Mouse (Mus musculus): ENCODE measurements around the gene Tango6.
"Not testable (repeated sequence)": the region's sequence is repeated elsewhere in the genome, so short reads cannot be mapped to it uniquely, and the experiment has no call there.

Gene Tango6

GRCm38 (mm10) chr8:106761867-106762523 lies 79.1 kb downstream of the Tango6 start:
- DNase-seq: peak; percentile 52

DNA sequence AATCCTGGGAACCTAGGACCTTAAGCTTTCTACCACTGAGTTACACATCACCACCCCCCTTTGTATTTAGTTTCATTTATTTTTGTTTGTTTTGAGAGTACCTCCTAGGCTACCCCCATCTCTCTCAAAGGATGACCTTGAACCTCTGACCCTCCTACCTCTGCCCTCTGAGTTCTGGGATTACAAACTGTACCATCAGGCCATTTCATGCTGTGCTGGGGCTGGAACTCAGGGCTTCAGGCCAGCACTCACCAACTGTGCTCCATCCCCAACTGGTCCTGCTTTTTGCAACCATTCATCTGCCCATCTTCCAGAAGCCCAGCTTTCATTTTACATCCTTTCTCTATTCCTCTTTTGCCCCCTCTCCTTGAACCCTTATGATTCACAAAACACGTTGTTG lies 81.7 kb downstream of the Tango6 start:
- no peak for DNase-seq

DNA sequence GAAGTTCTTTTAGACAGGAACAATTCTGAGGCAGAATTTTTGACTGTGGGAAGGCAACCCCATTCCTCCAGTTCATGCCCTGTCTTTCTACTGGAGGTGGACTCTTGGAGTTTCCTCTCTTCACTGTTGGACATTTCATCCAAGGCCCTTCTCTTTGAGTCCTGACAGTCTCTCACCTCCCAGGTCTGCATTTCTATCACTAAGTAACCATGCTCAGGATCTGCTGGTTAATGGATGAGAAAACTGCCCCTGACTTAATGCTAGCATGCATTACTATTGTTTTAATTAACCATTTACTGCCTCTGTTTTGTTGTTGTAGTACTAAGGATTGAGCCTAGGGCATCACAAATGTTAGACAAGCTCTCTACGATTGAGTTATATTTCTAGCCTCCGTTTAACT lies 82.7 kb downstream of the Tango6 start:
- DNase-seq: no peak

DNA sequence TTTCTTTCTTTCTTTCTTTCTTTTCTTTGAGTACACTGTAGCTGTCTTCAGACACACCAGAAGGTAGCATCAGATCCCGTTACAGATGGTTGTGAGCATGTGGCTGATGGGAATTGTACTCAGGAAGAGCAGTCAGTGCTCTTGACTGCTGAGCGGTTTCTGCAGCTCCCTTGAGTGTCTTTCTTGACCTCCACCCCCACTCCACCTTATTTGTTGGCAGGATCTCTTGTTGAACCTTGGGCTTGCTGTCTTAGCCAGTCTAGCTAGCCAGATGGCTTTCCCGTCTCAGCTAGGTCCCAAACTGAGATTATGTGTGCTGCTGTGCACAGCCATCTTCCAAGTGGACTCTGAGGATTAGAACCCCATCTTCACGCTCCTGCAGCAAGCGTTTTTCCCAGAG lies 83.9 kb downstream of the Tango6 start:
- no peak for DNase-seq

DNA sequence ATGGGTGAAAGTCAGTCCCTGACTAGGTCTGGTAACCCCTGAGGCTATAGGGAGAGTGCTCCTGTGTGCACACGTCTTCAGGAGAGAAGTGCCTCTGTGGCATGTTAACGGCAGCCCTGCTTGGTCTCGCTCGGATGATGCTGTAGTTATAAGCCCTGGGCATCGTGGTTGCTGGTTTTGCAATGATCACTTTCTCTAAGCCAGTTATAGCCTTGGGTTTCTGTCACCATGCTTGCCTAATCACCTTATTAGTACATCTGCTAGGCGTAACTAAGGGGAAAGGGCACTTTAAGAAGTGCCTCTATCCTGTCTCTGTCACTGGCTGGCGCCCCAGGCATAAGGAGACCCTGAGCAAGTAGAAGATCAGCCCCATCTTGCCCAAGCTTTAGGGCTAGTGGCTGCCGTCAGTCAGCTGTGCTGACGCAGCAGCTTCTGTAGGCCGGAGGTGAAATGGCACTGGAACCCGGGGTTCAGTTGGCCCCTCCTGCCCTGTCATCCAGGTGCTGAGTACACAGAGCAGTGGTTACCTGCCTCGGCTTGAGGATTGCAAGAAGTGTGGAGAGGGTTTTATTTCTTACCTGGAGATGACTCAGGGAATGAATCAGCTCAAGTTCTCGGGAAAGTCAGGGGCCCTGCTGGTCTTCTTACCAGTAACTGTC lies 86.4 kb downstream of the Tango6 start:
- DNase-seq: no peak

GRCm38 (mm10) chr8:106770596-106771179 lies 87.8 kb downstream of the Tango6 start:
- no peak for DNase-seq

DNA sequence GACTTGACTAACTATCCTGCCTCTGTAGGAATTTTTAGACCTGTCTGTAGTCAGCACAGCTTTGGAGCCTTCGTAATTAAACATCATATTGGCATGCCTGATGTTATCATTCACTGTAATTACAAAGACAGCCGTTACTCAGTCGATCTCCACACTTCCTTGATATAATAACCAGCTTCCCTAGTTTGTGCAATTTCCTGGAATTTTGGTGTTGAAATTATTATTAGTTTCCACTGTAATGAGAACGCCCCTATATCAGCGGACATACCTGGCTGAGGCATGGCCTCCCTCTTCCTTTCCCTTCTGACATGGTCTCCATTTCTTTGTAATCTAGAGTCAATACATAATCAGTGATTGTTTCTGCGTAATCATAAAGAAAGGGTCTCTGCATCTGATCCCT lies 89.2 kb downstream of the Tango6 start:
- no peak for DNase-seq

DNA sequence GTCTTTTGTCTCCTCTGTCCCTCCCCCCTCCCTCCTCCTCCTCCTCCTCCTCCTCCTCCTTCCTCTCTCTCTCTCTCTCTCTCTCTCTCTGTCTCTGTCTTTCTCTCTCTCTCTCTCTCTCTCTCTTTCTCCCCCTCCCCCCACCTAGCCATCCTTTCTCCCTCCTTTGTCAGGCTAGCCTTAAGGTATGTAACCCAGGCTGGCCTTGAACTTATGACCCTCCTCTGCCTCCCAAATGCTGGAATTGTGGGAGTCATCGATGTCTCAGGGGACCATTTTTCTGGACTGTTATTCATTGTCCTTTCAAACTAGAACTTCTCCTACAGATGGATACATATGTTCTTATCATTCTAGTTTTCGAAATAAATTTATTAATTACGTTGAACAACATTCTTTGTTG lies 89.6 kb downstream of the Tango6 start:
- no peak for DNase-seq

DNA sequence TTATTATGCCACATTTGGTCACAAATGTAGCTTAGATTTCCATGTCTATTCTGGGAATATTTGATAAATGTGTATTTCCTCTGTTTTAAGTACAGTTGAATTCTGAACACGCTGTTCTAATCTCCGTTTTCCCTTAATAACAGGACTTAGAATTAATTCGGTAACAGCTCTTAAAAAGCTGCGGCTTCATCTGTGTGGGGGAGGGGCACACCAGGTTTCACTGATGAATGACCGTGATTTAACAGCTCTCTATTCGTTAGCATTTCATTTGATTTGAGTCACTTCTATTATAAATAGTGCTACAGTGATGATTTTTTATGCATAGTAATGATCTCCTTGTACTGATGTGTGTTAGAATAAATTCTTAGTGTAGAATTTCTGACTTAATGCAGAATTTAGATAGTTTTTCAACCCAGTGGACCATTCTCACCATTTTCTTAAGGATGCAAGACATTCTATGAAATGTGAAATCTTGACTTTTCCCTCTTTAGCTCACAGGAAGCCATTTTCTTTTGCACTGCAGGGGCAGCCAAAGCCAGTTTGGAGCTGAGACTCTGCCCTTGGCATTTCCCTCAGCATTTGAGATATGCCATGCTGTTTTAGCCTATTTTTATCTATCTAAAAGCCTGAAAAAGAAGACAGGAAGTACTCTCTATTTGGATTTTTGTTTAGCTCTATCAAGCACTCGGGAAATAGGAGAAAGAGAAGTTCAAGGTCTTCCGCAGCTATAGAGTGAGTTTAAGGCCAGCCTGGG lies 91.9 kb downstream of the Tango6 start:
- no peak for DNase-seq

GRCm38 (mm10) chr8:106789623-106790022 lies 106.8 kb downstream of the Tango6 start:
- DNase-seq: no peak

GRCm38 (mm10) chr8:106794820-106795219 lies 112.0 kb downstream of the Tango6 start:
- no peak for DNase-seq

DNA sequence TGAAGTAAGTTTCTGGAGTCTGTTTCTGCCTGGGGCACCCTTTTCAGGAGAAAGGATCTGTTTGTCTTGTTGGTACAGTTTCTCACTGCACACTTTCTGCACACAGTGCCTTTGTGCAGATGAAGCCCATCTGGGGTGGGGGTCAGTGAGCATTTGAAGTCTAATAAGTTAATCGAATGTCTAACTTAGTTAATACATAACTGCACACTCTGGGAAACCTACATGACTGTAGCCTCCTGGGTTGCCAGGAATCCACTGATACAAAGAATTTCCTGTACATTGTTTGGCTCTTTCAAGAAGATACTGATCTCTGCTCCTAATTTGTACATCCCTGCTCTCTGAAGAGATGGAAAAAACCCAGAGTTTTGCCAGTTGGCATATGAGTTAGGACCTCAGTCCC lies 117.0 kb downstream of the Tango6 start:
- DNase-seq: no peak

DNA sequence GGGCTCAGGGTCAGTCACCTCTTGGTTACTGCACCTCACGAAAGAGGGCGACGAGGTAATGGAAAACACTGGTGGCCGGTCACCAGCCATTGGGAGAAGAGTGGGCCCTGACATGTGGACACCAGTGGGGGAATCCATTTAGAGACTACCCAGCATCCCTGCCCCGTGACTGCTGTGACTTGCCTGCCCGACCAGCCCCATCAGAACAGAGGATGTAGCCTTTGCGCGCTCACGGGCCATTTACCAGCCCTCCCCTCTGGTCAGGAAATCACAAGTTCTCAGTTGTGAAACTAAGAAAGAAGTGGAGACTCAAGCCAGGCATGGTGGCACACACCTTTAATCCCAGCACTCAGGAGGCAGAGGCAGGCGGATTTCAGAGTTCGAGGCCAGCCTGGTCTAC lies 118.4 kb downstream of the Tango6 start:
- DNase-seq: no peak

DNA sequence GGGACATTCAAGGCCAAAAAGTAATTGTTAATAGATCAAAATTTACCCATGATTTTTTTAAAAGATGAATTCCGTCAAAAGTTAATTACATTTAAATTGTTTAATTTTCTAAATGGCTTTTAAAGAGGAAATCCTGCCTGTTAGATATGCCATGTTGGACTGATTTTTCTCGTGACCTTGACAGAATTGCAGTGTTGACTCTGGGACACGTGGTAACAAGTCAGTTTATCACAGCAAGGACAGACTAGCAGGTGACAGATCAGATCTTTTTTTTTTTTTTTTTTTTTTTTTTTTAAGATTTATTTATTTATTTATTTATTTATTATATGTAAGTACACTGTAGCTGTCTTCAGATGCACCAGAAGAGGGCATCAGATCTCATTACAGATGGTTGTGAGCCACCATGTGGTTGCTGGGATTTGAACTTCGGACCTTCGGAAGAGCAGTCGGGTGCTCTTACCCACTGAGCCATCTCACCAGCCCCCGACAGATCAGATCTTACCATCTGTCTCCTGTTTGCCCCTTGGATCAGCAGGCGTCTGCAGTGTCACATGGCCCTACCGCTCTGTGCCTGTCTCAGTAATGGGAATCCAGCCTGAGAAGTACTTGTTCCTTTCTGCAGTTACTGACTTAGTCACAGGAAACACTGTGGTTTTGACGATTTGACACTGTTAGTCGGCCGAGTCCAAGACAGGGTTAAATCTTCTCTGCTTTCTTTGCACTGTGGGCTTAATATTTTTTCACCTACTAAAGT lies 119.7 kb downstream of the Tango6 start:
- not testable (repeated sequence) for DNase-seq

DNA sequence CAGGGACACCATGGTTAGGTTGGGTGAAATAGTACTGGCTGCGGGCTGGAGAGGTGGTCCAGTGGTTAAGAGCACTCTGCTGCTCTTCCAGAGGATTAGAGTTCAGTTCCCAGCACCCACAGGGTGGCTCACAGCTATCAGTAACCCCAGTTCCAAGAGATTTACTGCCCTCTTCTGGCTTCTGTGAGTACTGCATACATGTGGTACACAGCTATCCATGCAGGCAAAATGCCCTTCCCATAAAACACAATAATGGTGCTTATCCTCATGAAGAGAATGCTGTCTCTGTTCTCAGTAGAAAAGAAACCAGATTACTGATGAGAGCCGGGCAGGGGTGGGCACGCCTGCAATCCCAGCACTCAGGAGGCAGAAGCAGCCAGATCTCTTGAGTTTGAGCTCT lies 123.0 kb downstream of the Tango6 start:
- DNase-seq: no peak

DNA sequence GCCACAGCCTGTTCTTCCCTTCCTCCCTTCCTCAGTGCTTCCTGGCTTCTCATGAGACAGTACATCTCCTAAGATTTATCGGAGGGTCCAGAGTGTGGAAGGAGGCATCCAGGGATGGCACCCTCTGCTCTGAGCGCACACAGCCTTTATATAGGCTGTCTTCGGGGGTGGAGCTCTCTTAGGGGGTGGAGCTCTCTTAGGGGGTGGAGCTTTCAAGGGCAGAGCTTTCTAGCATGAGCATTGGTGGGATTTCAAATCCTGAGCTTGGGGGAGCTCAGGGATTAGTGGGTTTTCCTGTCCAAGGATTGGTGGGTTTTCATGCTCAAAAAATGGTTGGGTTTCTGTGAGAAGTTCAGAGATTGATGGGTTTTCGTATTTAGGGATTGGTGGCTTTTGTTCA lies 124.6 kb downstream of the Tango6 start:
- no peak for DNase-seq

GRCm38 (mm10) chr8:106809726-106810125 lies 126.9 kb downstream of the Tango6 start:
- no peak for DNase-seq

DNA sequence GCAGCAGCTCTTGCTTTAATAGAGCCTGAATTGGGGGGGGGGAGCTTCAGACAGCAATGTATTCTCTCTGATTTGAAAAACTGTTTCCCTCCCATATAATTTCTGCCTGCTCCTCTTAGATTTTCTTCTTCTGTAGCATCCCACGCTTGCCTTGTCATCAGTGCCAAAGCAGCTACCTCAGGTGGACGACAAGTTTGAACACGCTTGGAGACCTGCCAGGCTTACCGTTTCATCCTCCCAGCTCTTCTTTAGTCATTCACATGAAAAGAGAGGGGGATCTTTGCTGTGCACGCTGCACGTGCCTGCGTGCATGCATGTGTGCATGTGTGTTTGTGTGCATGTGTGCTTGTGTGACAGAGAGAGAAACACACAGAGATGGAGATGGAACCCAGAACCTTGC lies 127.5 kb downstream of the Tango6 start:
- DNase-seq: no peak

- peak; percentile 25 for DNase-seq
Observed at GRCm38 (mm10) chr8:106812560-106812959, 129.7 kb downstream of the Tango6 start.

DNA sequence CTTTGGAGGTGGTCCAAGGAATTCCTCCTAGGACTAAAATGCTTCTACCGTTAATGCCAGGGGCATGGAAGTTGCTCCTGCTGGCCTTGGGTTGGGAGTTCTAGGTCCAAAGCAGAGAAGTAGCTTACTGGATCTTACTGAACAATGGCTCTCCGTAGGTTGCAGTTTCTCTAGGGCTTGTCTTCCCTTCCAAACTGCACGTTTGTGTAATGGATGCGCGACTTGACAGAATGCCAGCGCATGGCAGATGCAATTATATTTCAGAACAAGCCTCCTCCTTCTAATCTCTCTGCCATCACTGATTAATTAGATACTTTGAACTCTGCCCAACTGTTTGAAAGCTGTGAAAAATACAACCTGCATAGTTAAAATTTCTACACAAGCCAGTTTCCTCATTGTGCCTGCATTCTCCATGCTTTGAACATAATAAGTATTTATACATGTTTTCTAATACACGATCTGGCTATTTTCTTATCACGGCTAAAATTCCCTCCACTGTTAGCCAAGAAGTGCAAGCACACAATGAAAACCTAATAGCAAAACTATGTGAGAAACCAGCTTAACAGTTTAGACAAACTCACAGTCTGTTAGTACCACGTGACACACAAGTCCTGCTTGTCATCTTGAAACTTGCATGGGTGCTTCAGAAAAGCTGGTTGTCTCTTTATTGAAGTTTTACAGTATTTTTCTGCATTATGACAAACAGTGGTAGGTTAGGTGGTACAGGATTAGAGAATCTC lies 133.7 kb downstream of the Tango6 start:
- no peak for DNase-seq

GRCm38 (mm10) chr8:106817171-106817545 lies 134.3 kb downstream of the Tango6 start:
- DNase-seq: no peak

Data from lung, postnatal 10 days (tissue).